Mouse (Mus musculus): ENCODE measurements around the gene Pcnt.
A peak's percentile ranks its signal among the peaks of the same experiment; 100 is the strongest.

Pcnt gene

GRCm38 (mm10) chr10:76442178-76443088 lies at the start of gene Pcnt:
Gene Pcnt (minus strand): TSS chr10:76442786.
- peak; percentile 91 for DNase-seq (ENCODE audit: low read depth, low spot score)

GRCm38 (mm10) chr10:76489205-76489604 lies 46.6 kb upstream of the Pcnt start:
- no peak for DNase-seq (ENCODE audit: low read depth, low spot score)

GRCm38 (mm10) chr10:76488265-76488664 lies 45.7 kb upstream of the Pcnt start:
- no peak for DNase-seq (ENCODE audit: low read depth, low spot score)

- DNase-seq (ENCODE audit: low read depth, low spot score) = no peak
These were observed 43.7 kb upstream of the Pcnt start for GRCm38 (mm10) chr10:76486302-76486701.

GRCm38 (mm10) chr10:76481480-76481879 lies 38.9 kb upstream of the Pcnt start:
- DNase-seq (ENCODE audit: low read depth, low spot score) = no peak

GRCm38 (mm10) chr10:76480851-76481250 lies 38.3 kb upstream of the Pcnt start:
- no peak for DNase-seq (ENCODE audit: low read depth, low spot score)

- DNase-seq (ENCODE audit: low read depth, low spot score) = no peak
These were observed 31.2 kb upstream of the Pcnt start for GRCm38 (mm10) chr10:76473759-76474158.

GRCm38 (mm10) chr10:76468203-76469162 lies 25.9 kb upstream of the Pcnt start, which contains the start of the genes Mcm3ap and Ybey:
Gene Mcm3ap (plus strand): TSS chr10:76468927.
Gene Ybey (minus strand): TSS chr10:76469114.
- peak; percentile 84 for DNase-seq (ENCODE audit: low read depth, low spot score)

- DNase-seq (ENCODE audit: low read depth, low spot score) = no peak
These were observed 20.1 kb upstream of the Pcnt start for GRCm38 (mm10) chr10:76462721-76463120.

GRCm38 (mm10) chr10:76462312-76462711 lies 19.7 kb upstream of the Pcnt start:
- no peak for DNase-seq (ENCODE audit: low read depth, low spot score)

- no peak for DNase-seq (ENCODE audit: low read depth, low spot score)
These were observed 18.7 kb upstream of the Pcnt start for GRCm38 (mm10) chr10:76461255-76461654.

GRCm38 (mm10) chr10:76455289-76455688 lies 12.7 kb upstream of the Pcnt start:
- peak; percentile 26 for DNase-seq (ENCODE audit: low read depth, low spot score)

GRCm38 (mm10) chr10:76448851-76449250 lies 6.3 kb upstream of the Pcnt start, which contains the start of gene 2610028H24Rik:
Gene 2610028H24Rik (plus strand): TSS chr10:76449081.
- no peak for DNase-seq (ENCODE audit: low read depth, low spot score)

- no peak for DNase-seq (ENCODE audit: low read depth, low spot score)
These were observed 5.0 kb upstream of the Pcnt start for GRCm38 (mm10) chr10:76447406-76448229.

- DNase-seq (ENCODE audit: low read depth, low spot score) = no peak
These were observed 3.6 kb upstream of the Pcnt start for GRCm38 (mm10) chr10:76445996-76446681.

GRCm38 (mm10) chr10:76440281-76440680 lies 2.3 kb downstream of the Pcnt start, which contains the start of gene AC141477.1:
Gene AC141477.1 (minus strand): TSS chr10:76440444.
- DNase-seq (ENCODE audit: low read depth, low spot score) = no peak

- DNase-seq (ENCODE audit: low read depth, low spot score) = no peak
These were observed 3.3 kb downstream of the Pcnt start for GRCm38 (mm10) chr10:76439107-76439890.

- DNase-seq (ENCODE audit: low read depth, low spot score) = no peak
These were observed 8.7 kb downstream of the Pcnt start for GRCm38 (mm10) chr10:76433925-76434324.

- no peak for DNase-seq (ENCODE audit: low read depth, low spot score)
These were observed 16.9 kb downstream of the Pcnt start for GRCm38 (mm10) chr10:76425674-76426073.

- no peak for DNase-seq (ENCODE audit: low read depth, low spot score)
These were observed 25.8 kb downstream of the Pcnt start for GRCm38 (mm10) chr10:76416811-76417210.
